Mouse (Mus musculus) brain, embryonic 14.5 days (tissue): ENCODE measurements around the gene Lrig3.

Source experiments
- CTCF ChIP-seq: fragments of 200-500 bp; IDR thresholded peaks from 2 replicates; pipeline ENCODE4 v1.5.1; 2012; ENCODE audit warnings: inconsistent platforms, mild to moderate bottlenecking, moderate library complexity, borderline replicate concordance; ENCODE audit not compliant: insufficient read depth, insufficient read length; ENCODE audit errors: extremely low read depth
- POLR2A ChIP-seq: fragments of 200-500 bp; IDR thresholded peaks from 2 replicates; pipeline ENCODE4 v1.6.1; 2012; ENCODE audit warnings: mild to moderate bottlenecking, inconsistent platforms, borderline replicate concordance; ENCODE audit not compliant: poor library complexity, insufficient read depth, insufficient read length, severe bottlenecking; ENCODE audit errors: extremely low read depth

DNA sequence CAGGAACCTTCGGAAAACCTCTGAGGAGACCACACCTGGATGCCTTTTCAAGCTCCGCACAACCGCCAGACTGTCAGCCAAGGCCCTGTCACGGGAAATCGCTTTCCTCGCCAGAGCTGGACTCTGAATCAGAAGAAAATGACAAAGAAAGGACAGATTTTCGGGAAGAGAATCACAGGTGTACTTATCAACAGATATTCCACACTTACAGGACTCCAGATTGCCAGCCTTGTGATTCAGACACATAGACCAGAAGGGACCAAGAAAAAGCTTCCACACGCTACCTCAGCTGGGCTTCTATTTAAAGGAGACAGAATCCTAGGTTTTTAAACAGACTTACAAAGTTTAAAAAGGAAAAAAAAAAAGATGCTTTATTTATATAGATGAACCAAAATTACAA lies 48.7 kb downstream of the Lrig3 start:
- no peak for TF ChIP-seq POLR2A
- no peak for TF ChIP-seq CTCF
